ENCODE assay signal across 29 mouse cellular contexts in the genomic region with DNA sequence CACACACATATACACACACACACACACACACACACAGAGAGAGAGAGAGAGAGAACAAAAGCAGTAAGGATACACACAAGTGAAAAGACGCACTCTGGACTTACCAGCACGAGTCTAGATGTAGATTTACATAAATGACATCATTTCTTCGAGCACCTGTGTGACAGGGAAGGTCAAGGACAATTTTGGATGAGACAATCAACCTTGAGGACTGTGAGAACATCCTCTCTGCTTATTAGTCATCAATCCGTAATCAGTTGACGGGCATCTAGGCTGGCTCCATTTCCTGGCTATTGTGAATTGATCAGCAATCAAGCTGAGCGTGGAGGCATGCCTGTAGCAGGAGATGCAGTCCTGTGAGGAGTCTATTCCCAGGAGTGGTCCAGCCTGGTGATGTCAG.
DNase-seq lines count a peak whose midpoint lies in the region; ATAC-seq and TF ChIP-seq lines count a peak whose summit lies in the region.
"Had no signal": no experiment of that assay in that cellular context is flagged by ENCODE, and none has a peak within 500 bp of the region (broad histone marks: within the 10 kb centered on the region; RNA-seq: fewer than 3 reads in every experiment).

No protein-coding gene starts in this region.

- H3K4me1 ChIP-seq in forebrain, postnatal 0 days (ENCODE audit: insufficient read depth), result no peaks in the 10 kb centered on the region
- H3K4me1 ChIP-seq in forebrain, embryonic 10.5 days, result peaks cover 9% of the 10 kb centered on the region
- 0 out of 2 replicates have a peak, but pooled peaks cover 2% of the 10 kb centered on the region for H3K4me1 ChIP-seq in midbrain, postnatal 0 days (ENCODE audit: insufficient read depth, low read length)
- 0 out of 2 replicates have a peak, but pooled peaks cover 2% of the 10 kb centered on the region for H3K4me1 ChIP-seq in midbrain, embryonic 11.5 days (ENCODE audit: control insufficient read depth, insufficient read depth, low read length)
- H3K4me1 ChIP-seq: embryonic facial prominence, embryonic 13.5 days; heart, embryonic 13.5 days had no signal

- no peaks in the 10 kb centered on the region for H3K27me3 ChIP-seq in forebrain, postnatal 0 days (ENCODE audit: insufficient read depth, low read length)
- H3K27me3 ChIP-seq in forebrain, embryonic 10.5 days (ENCODE audit: poor library complexity, severe bottlenecking), result no peaks in the 10 kb centered on the region
- no peaks in the 10 kb centered on the region for H3K27me3 ChIP-seq in midbrain, postnatal 0 days (ENCODE audit: insufficient read depth, low read length)
- H3K27me3 ChIP-seq in midbrain, embryonic 11.5 days (ENCODE audit: control insufficient read depth, insufficient read depth, low read length), result no peaks in the 10 kb centered on the region
- H3K27me3 ChIP-seq: embryonic facial prominence, embryonic 13.5 days; forebrain, embryonic 13.5 days; heart, embryonic 13.5 days; hindbrain, embryonic 13.5 days had no signal

- H3K9ac ChIP-seq in forebrain, postnatal 0 days, result no peak overlapping the region
- H3K9ac ChIP-seq in midbrain, postnatal 0 days (replicated peaks; ENCODE audit: low read length, poor library complexity, severe bottlenecking), result no peak overlapping the region
- H3K9ac ChIP-seq in midbrain, embryonic 11.5 days (ENCODE audit: low read length), result no peak overlapping the region
- H3K9ac ChIP-seq: embryonic facial prominence, embryonic 13.5 days; forebrain, embryonic 13.5 days; heart, embryonic 13.5 days; hindbrain, embryonic 13.5 days had no signal

- no peak overlapping the region for H3K27ac ChIP-seq in forebrain, postnatal 0 days (ENCODE audit: low read depth, low read length)
- H3K27ac ChIP-seq in forebrain, embryonic 10.5 days, result no peak overlapping the region
- no peak overlapping the region for H3K27ac ChIP-seq in midbrain, postnatal 0 days (ENCODE audit: low read depth, low read length)
- H3K27ac ChIP-seq in midbrain, embryonic 11.5 days (ENCODE audit: low read depth, low read length), result no peak overlapping the region
- H3K27ac ChIP-seq: embryonic facial prominence, embryonic 10.5 days; embryonic facial prominence, embryonic 13.5 days; forebrain, embryonic 13.5 days; heart, adult 2 months; heart, embryonic 10.5 days; heart, embryonic 13.5 days; hindbrain, embryonic 13.5 days; hindbrain, postnatal 0 days had no signal

- WGBS in forebrain, postnatal 0 days, result 62% methylated on average over 6 of the region's 6 CpGs
- WGBS in forebrain, embryonic 10.5 days, result 85% methylated on average over 6 of the region's 6 CpGs
- 66% methylated on average over 6 of the region's 6 CpGs for WGBS in midbrain, postnatal 0 days
- 82% methylated on average over 6 of the region's 6 CpGs for WGBS in midbrain, embryonic 11.5 days

- H3K4me3 ChIP-seq in forebrain, postnatal 0 days (ENCODE audit: low read depth, low read length), result no peak overlapping the region
- no peak overlapping the region for H3K4me3 ChIP-seq in forebrain, embryonic 10.5 days
- H3K4me3 ChIP-seq in midbrain, postnatal 0 days (ENCODE audit: low read depth, low read length), result no peak overlapping the region
- no peak overlapping the region for H3K4me3 ChIP-seq in midbrain, embryonic 11.5 days (ENCODE audit: low read depth, low read length)
- H3K4me3 ChIP-seq: embryonic facial prominence, embryonic 10.5 days; embryonic facial prominence, embryonic 13.5 days; erythroblast, embryonic 14.5 days; forebrain, embryonic 13.5 days; heart, adult 2 months; heart, embryonic 10.5 days; heart, embryonic 13.5 days; hindbrain, embryonic 13.5 days had no signal

- no peaks in the 10 kb centered on the region for H3K9me3 ChIP-seq in forebrain, postnatal 0 days (ENCODE audit: low read length)
- H3K9me3 ChIP-seq in forebrain, embryonic 10.5 days, result peaks cover 2% of the 10 kb centered on the region; the same call in 1 of the 2 replicates
- no peaks in the 10 kb centered on the region for H3K9me3 ChIP-seq in midbrain, postnatal 0 days (ENCODE audit: low read length)
- peaks cover 1% of the 10 kb centered on the region; the same call in 1 of the 2 replicates for H3K9me3 ChIP-seq in midbrain, embryonic 11.5 days (ENCODE audit: control insufficient read depth, low read length)

- peak; percentile 47 for DNase-seq in adrenal gland, adult 2 months
- DNase-seq in adrenal gland, postnatal 14 days, result no peak
- DNase-seq in forebrain, postnatal 0 days, result peak; percentile 6
- DNase-seq in forebrain, embryonic 10.5 days (ENCODE audit: extremely low spot score, low spot score), result no peak
- DNase-seq in midbrain, postnatal 0 days (ENCODE audit: low spot score), result no peak
- DNase-seq in midbrain, embryonic 11.5 days (ENCODE audit: low spot score, missing footprints), result no peak
- DNase-seq in heart, postnatal 4 days, result no peak
- DNase-seq in embryo, embryonic 10.5 days (ENCODE audit: low spot score), result no peak
- DNase-seq: B cell, adult 2 months; cerebellum, adult 11 months; cerebellum, adult 2 months; cerebellum, adult 9-11 months; cerebellum, postnatal 25 days; embryo, embryonic 11 days; gastrocnemius, postnatal 10 days; gastrocnemius, postnatal 36 days; heart, adult 2 months; heart, postnatal 14 days; kidney, adult 18-20 months had no signal

- H3K4me2 ChIP-seq in forebrain, postnatal 0 days (ENCODE audit: low read depth), result no peak overlapping the region
- H3K4me2 ChIP-seq in midbrain, postnatal 0 days (ENCODE audit: low read depth, low read length, poor library complexity, severe bottlenecking), result no peak overlapping the region
- H3K4me2 ChIP-seq in midbrain, embryonic 11.5 days, result no peak overlapping the region
- H3K4me2 ChIP-seq: embryonic facial prominence, embryonic 13.5 days; forebrain, embryonic 13.5 days; heart, embryonic 13.5 days; hindbrain, embryonic 13.5 days had no signal

- ATAC-seq in forebrain, postnatal 0 days, result peak; percentile 27; the same call in 1 of the 2 replicates
- ATAC-seq in midbrain, postnatal 0 days (ENCODE audit: low FRiP score), result peak; percentile 31; the same call in 1 of the 2 replicates
- no peak for ATAC-seq in midbrain, embryonic 11.5 days (ENCODE audit: low FRiP score)
- ATAC-seq: forebrain, embryonic 13.5 days; inflammation-experienced regulatory T-cells, adult 6 months; intestine, embryonic 16.5 days had no signal

- TF ChIP-seq CTCF in forebrain, postnatal 0 days (IDR thresholded peaks at IDR 0.05; ENCODE audit: low read depth), result no peak
- no peak for TF ChIP-seq CTCF in midbrain, postnatal 0 days (IDR thresholded peaks at IDR 0.05)

- no peaks in the 10 kb centered on the region for H3K36me3 ChIP-seq in forebrain, postnatal 0 days (ENCODE audit: insufficient read depth)
- no peaks in the 10 kb centered on the region for H3K36me3 ChIP-seq in forebrain, embryonic 10.5 days (replicated peaks)
- H3K36me3 ChIP-seq in midbrain, postnatal 0 days (ENCODE audit: insufficient read depth, low read length), result no peaks in the 10 kb centered on the region
- H3K36me3 ChIP-seq in midbrain, embryonic 11.5 days (ENCODE audit: control insufficient read depth, insufficient read depth, low read length), result no peaks in the 10 kb centered on the region
- H3K36me3 ChIP-seq: embryonic facial prominence, embryonic 10.5 days; embryonic facial prominence, embryonic 13.5 days; heart, embryonic 10.5 days; heart, embryonic 13.5 days; hindbrain, embryonic 13.5 days had no signal

Comparison
In these comparisons a context has a peak if more than half of its experiments do, and no peak if none do; other contexts are left out.
1. DNase-seq: peak in adrenal gland, adult 2 months (single experiment) and forebrain, postnatal 0 days (single experiment); none in adrenal gland, postnatal 14 days (single experiment), forebrain, embryonic 10.5 days (single experiment), midbrain, postnatal 0 days (single experiment), midbrain, embryonic 11.5 days (single experiment), heart, postnatal 4 days (single experiment) and embryo, embryonic 10.5 days (single experiment).